Mouse (Mus musculus) kidney, adult 18-20 months (tissue): ENCODE measurements around the gene Atp2b1.

Source experiments
- DNase-seq: peaks from one replicate; pipeline ENCODE4 v3.0.0; 2021

The Atp2b1 gene

GRCm38 (mm10) chr10:99038866-99039265 is 124.7 kb downstream of the Atp2b1 start:
- DNase-seq: no peak

GRCm38 (mm10) chr10:99040171-99040570 is 126.0 kb downstream of the Atp2b1 start:
- DNase-seq: no peak

- no peak for DNase-seq
Observed at GRCm38 (mm10) chr10:99046756-99047550, 132.7 kb downstream of the Atp2b1 start.

- no peak for DNase-seq
Observed at GRCm38 (mm10) chr10:99047551-99047940, 133.3 kb downstream of the Atp2b1 start.

GRCm38 (mm10) chr10:99050093-99050492 is 135.9 kb downstream of the Atp2b1 start:
- DNase-seq: no peak

GRCm38 (mm10) chr10:99053111-99053510 is 138.9 kb downstream of the Atp2b1 start:
- no peak for DNase-seq

- no peak for DNase-seq
Observed at GRCm38 (mm10) chr10:99060588-99060987, 146.4 kb downstream of the Atp2b1 start.

- DNase-seq: no peak
Observed at GRCm38 (mm10) chr10:99061418-99061817, 147.2 kb downstream of the Atp2b1 start.

- no peak for DNase-seq
Observed at GRCm38 (mm10) chr10:99062546-99062945, 148.3 kb downstream of the Atp2b1 start.
